Mouse (Mus musculus) forebrain, embryonic 16.5 days (tissue): Measurements from ENCODE around the gene Rgs9bp. TPM values are rescaled to one million over a fixed set of nuclear protein-coding genes. Genes with fewer than 3 reads are reported as not detected.
"Not testable (repeated sequence)": the region's sequence is repeated elsewhere in the genome, so short reads cannot be mapped to it uniquely, and the experiment has no call there.

ENCODE experiments used
- ATAC-seq: fragments of 200-750 bp; cut with Nextera tagmentation; 2 replicates; pipeline ENCODE4 v1.8.0; 2017; ENCODE audit warnings: mild to moderate bottlenecking, moderate library complexity
- H3K27ac ChIP-seq: fragments of 300-500 bp; sonication (generic); 2 replicates; pipeline ENCODE4 v1.5.1; 2014; ENCODE audit warnings: low read length, control low read depth
- H3K27me3 ChIP-seq: fragments of 300-500 bp; sonication (generic); replicated peaks from 2 replicates; pipeline ENCODE4 v1.6.1; 2014; ENCODE audit warnings: low read length; ENCODE audit not compliant: control insufficient read depth, insufficient read depth
- H3K36me3 ChIP-seq: fragments of 300-500 bp; sonication (generic); 2 replicates; pipeline ENCODE4 v1.6.1; 2014; ENCODE audit not compliant: control insufficient read depth, insufficient read depth
- H3K4me1 ChIP-seq: fragments of 300-500 bp; sonication (generic); replicated peaks from 2 replicates; pipeline ENCODE4 v1.6.1; 2014; ENCODE audit warnings: low read length; ENCODE audit not compliant: control insufficient read depth, insufficient read depth
- H3K4me2 ChIP-seq: fragments of 300-500 bp; sonication (generic); 2 replicates; pipeline ENCODE4 v1.6.1; 2014; ENCODE audit warnings: mild to moderate bottlenecking, low read length, control low read depth
- H3K4me3 ChIP-seq: fragments of 300-500 bp; sonication (generic); replicated peaks from 2 replicates; pipeline ENCODE4 v1.5.1; 2014; ENCODE audit warnings: mild to moderate bottlenecking, low read length, control low read depth
- H3K9ac ChIP-seq: fragments of 300-500 bp; sonication (generic); replicated peaks from 2 replicates; pipeline ENCODE4 v1.6.1; 2014; ENCODE audit warnings: low read depth, low read length, control low read depth
- H3K9me3 ChIP-seq: fragments of 300-500 bp; sonication (generic); 2 replicates; pipeline ENCODE4 v1.6.1; 2016; ENCODE audit warnings: low read length; ENCODE audit not compliant: control insufficient read depth
- WGBS: fragments of 180-500 bp; shearing (Covaris S2); extraction: QIAGEN DNeasy Blood & Tissue Kit; methylation state at CpG from one replicate; pipeline ENCODE4 v1.1.7; 2014; 5-methylcytosine and 5-hydroxymethylcytosine counted together
- polyA plus RNA-seq: library from polyadenylated mRNA; unstranded; fragments of >200 nt; fragmentation: Nextera tagmentation; extraction: Ambion mirVana; gene quantifications from 2 replicates; pipeline ENCODE4 v1.2.1, GENCODE M21; 2015

Rgs9bp gene
- polyA plus RNA-seq, 1 experiment from 2014 or later = 0.11 TPM

DNA sequence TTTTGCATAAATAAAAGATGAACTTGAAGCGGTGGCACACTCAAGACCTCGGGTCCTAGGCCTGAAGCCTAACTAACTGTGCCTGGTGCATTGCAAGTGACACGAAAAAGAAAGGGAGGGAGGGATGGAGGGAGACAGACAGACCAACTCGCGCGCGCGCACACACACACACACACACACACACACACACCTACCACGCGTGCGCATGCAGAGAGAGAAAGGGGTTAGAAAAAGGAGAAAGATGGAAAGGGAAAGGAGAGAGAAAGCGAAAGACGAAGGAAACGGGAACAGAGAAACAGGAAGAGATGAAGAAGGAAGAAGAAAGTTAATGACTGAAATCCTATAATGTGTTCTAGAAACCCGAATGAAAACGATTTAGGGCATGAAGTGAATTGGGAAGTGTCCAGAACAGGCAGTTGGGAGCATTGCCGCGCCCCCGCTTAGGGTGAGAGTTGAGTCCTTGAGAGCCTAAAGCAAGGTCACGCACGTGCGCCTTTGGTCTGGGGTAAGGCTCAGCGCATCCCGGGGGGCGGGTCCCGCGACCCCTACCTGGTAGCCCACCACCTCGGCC is 30.7 kb downstream of the Rgs9bp start:
- peak; percentile 60 for ATAC-seq
- H3K4me1 ChIP-seq = peaks cover 12% of the 10 kb centered on the region
- no peaks in the 10 kb centered on the region for H3K9me3 ChIP-seq
- H3K36me3 ChIP-seq = peaks cover 5% of the 10 kb centered on the region
- WGBS = 3% methylated on average over 28 of the region's 28 CpGs
- H3K27ac ChIP-seq = peak overlapping the region; percentile 87
- H3K4me3 ChIP-seq = peak overlapping the region; percentile 66
- no peaks in the 10 kb centered on the region for H3K27me3 ChIP-seq
- peak overlapping the region; percentile 84 for H3K9ac ChIP-seq
- H3K4me2 ChIP-seq = peak overlapping the region; percentile 97

DNA sequence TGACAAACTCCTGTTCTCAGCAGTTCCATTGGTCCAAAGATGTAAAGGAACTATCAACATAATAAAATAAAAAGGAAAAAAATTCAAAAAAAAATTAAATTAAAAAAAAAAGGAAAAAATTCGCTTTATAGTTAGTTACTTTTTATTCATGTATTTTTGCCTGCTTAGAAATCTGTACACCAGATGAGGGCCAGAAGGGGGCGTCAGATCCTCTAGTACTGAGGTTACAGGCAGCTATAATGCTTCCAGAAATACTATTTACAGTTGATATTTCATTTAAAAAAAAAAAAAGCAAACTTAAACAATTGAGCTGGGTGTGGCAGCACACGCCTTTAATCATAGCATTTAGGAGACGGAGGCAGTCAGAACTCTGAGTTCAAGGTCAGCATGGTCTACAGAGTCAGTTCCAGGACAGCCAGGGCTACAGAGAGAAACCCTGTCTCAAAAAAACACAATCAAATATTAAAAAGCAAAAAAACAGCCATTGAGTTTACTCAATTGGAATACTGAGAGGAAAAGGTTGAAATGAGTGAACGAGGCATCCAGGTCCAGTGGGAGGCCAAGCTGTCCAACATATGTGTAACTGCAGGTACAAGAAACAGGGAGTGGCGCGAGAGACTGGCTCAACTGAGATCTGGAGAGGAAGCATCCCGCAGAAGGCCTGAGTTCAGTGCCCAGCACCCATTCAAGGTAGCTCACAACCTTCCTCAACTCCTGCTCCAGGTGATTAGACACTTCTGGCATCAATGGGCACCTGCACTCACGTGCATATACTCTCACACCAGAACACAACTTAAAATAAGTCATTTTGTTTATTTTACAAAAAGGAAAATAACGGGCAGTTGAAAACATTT is 31.4 kb downstream of the Rgs9bp start:
- H3K4me1 ChIP-seq = peaks cover 12% of the 10 kb centered on the region
- H3K9ac ChIP-seq = no peak overlapping the region
- no peak overlapping the region for H3K27ac ChIP-seq
- H3K4me3 ChIP-seq = peak overlapping the region; percentile 66
- peaks cover 9% of the 10 kb centered on the region for H3K36me3 ChIP-seq
- no peaks in the 10 kb centered on the region for H3K9me3 ChIP-seq
- no peak for ATAC-seq
- no peaks in the 10 kb centered on the region for H3K27me3 ChIP-seq
- H3K4me2 ChIP-seq = peak overlapping the region; percentile 97
- 65% methylated on average over 10 of the region's 10 CpGs for WGBS

DNA sequence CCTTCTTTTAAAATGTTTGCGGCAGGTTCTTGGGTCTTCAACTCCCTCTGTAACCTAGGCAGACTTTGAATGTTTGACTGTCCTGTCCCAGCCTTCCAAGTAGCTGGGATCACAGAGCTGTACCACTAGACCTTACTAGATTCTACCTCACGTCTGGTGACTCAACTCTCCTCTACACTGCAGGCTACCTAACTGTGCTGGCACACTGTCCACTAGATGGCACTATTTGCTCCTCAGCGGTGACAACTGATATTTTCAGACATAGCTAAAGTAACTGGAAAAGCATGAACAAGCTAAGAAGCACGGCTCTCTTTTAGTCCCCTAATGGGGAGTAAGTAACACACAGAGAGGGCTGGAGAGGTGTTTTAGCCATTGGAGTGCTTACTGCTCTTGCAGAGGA is 39.5 kb downstream of the Rgs9bp start:
- Histone ChIP-seq H3K4me1 (no peaks in the 10 kb centered on the region), H3K9ac (no peak overlapping the region), H3K4me2 (no peak overlapping the region), H3K36me3 (peaks cover 15% of the 10 kb centered on the region), H3K27ac (no peak overlapping the region), H3K9me3 (no peaks in the 10 kb centered on the region), H3K4me3 (no peak overlapping the region), H3K27me3 (no peaks in the 10 kb centered on the region)
- peak; percentile 75 for ATAC-seq
- WGBS = 32% methylated on average over 4 of the region's 4 CpGs

DNA sequence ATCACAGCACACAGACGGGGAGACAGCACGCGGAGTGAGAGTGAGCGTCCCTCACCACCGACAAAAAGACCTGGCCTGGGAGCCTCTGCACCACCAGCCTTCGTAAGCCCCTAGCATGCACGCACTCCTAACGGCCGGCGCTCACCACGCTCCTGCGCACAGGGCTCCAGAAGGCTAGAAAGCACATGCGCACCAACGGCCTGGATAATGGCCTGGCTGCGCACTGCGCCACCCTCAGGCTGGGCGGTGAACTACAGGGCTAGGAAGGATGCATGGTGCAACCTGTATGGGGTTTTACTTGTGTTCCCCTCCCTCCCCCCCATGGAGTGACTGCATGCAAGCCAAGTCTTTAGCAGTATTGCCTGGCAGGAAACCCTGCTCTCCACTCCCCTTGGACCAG is 47.8 kb downstream of the Rgs9bp start, which contains the start of gene Tdrd12:
Tdrd12 (minus strand) TSS at position 184 of the 400 bp plus-strand sequence.
- no peak within 1 kb of the TSS for H3K9ac ChIP-seq
- H3K27ac ChIP-seq = no peak within 1 kb of the TSS
- no peaks in the 10 kb centered on the region for H3K9me3 ChIP-seq
- H3K4me1 ChIP-seq = no peaks in the 10 kb centered on the region
- no peak for ATAC-seq
- WGBS = 93% methylated on average over 17 of the region's 17 CpGs
- H3K4me2 ChIP-seq = no peak within 1 kb of the TSS
- H3K27me3 ChIP-seq = no peaks in the 10 kb centered on the region
- H3K36me3 ChIP-seq = no peaks in the 10 kb centered on the region
- no peak within 1 kb of the TSS for H3K4me3 ChIP-seq

DNA sequence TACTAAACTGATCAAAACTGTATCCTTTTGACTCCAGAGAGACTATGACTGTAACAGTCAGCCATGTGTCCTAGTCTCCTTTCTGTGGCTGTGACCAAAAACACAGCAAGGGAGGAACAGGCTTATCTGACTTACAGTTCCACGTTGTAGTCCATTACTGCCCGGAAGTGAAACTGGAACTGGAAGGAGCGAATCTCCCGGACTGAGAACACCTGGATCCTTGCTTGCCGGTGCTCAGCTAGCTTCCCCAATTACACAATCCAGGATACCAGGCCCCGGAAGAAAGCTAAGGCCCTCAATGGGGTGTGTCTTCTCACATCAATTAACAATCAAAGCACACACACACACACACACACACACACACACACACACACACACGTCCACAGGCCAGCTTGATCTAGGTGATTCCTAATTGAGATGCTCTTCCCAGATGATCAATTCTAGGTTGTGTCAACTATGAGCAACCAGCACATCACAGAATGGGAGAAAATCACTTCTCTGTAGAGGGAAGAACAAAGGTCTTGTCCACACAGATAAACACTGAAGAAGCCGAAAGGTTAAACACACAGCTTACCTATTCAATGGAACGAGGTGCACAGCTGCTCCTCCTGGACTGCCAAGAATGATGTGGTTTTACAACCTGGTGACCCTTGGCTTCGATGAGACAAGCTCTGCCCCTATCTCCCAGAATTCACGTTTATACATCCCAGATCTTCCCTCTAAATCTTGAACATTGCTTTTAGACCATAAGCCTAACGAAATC is 49.5 kb downstream of the Rgs9bp start:
- WGBS = 84% methylated on average over 12 of the region's 12 CpGs
- ATAC-seq = no peak
- H3K4me3 ChIP-seq = no peak overlapping the region
- H3K9me3 ChIP-seq = no peaks in the 10 kb centered on the region
- no peaks in the 10 kb centered on the region for H3K4me1 ChIP-seq
- H3K9ac ChIP-seq = no peak overlapping the region
- no peaks in the 10 kb centered on the region for H3K36me3 ChIP-seq
- no peak overlapping the region for H3K27ac ChIP-seq
- no peaks in the 10 kb centered on the region for H3K27me3 ChIP-seq
- H3K4me2 ChIP-seq = no peak overlapping the region

DNA sequence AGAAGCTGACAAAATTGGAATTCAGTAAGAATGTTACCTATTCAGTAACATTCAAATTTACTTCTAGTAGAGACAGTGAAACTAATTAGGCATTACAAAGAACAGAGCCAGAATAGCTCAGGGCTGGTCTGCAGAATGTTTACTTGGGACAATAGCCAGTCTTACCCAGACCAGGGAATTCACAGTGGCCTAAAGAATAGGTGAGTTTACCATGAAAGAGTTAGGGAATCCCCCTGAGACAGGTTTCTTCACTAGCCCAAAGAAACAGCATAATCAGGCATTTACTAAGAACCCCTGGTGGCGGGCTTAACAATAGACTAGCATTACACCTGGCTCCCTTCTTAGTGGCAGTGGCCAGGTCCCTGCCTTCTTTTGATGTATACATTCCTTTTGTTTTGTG is 54.8 kb downstream of the Rgs9bp start:
- not testable (repeated sequence) for H3K27me3 ChIP-seq, ATAC-seq
- 16% methylated on average over 1 of the region's 1 CpGs for WGBS

DNA sequence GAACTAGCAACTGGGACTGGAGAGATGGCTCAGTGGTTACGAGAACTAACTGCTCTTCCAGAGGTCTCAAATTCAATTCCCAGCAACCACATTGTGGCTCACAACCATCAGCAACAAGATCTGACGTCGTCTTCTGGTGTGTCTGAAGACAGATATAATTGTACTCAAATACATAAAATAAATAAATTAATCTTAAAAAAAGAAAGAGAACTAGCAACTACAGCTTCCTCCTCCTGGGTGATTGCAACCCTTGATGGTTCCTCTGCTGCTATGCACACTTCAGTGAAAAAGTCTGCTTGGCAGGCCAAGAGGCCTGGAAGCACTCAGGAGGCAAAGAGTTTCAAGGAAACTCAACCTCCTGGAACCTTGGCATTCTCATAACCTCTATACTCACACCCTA is 55.4 kb downstream of the Rgs9bp start:
- no peaks in the 10 kb centered on the region for H3K4me1 ChIP-seq
- H3K36me3 ChIP-seq = no peaks in the 10 kb centered on the region
- H3K4me2 ChIP-seq = no peak overlapping the region
- no peak for ATAC-seq
- H3K9me3 ChIP-seq = no peaks in the 10 kb centered on the region
- H3K27ac ChIP-seq = no peak overlapping the region
- 80% methylated on average over 3 of the region's 3 CpGs for WGBS
- no peak overlapping the region for H3K4me3 ChIP-seq
- H3K9ac ChIP-seq = no peak overlapping the region
- H3K27me3 ChIP-seq = no peaks in the 10 kb centered on the region

More for the DNA sequence above, 54.8 kb downstream of the Rgs9bp start:
- not testable (repeated sequence) for H3K36me3 ChIP-seq, H3K27ac ChIP-seq, H3K4me2 ChIP-seq, H3K4me1 ChIP-seq, H3K9ac ChIP-seq, H3K4me3 ChIP-seq, H3K9me3 ChIP-seq
